Mouse (Mus musculus) heart, adult 9 months (tissue): ENCODE data around the gene Brd3os.
A peak's percentile ranks its signal among the peaks of the same experiment; 100 is the strongest.

Experiments used
- DNase-seq, 2 experiments: peaks; one replicate each; pipeline ENCODE4 v3.0.0; 2022; ENCODE audit warnings: low spot score in 2 of 2

Brd3os gene

DNA sequence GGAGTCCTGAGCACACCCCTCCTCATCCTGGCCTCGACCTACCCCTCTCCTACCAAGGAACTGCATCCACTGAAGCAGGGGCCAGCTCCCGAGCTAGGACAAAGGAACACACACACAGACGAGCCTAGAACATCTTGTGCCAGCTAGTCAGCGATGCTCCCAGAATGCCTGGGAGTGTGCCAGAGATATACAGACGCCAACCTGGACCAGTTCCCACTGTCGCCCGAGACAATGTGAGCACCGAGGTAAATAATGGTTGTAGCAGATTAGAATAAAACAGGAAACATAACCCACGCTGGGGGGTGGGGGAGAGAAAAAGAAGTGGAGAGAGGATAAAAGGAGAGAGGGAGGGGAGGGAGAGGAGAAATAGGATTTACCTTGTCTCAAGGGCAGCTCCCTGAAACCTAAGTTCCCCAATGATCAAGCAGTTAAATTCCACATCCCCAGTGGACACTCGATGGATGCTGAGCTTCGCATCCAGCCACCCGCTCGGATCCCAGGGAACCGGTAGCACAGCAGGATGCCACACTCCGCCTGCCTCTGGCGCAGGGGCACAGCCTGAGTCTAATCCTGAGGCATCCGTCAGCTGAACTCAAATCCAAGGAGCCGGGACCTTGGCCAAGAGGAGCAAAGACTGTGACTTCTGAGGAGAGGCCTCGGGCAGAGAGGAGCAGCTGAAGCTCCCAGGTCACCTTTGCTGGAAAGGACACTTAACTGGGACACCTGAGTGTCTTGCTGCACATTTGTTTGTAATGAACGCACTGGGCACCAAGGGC is 20.6 kb upstream of the Brd3os start:
- DNase-seq, result peak in 1 of 2 experiments; percentile 61

- DNase-seq, result peak; percentile 68 to 82
These were observed 18.5 kb upstream of the Brd3os start for GRCm38 (mm10) chr2:27423596-27423995.

DNA sequence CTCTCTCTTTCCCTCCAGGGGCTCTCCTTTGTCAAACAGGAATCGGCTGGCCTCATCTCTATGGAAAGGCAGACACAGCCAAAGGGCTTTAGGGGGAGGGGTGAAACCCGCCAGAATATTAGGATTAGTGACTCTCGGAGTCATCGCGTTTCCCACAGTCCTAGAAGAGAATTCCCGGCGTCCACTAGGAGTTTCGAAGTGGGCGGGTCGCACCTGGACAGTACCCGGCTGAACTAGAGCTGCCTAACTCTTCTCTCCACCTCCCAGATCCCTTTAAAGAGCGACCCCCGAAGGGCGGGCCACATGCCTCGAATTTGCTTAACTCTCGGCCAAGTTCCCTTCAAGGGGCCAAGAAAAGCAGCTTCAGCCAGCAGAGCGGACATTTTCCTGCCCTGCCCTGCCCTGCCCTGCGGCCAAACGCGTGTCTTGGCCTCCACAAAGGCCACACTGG is 16.9 kb upstream of the Brd3os start:
- no peak for DNase-seq

GRCm38 (mm10) chr2:27425751-27426405 is 16.2 kb upstream of the Brd3os start:
- DNase-seq, result peak in 1 of 2 experiments; percentile 54

DNA sequence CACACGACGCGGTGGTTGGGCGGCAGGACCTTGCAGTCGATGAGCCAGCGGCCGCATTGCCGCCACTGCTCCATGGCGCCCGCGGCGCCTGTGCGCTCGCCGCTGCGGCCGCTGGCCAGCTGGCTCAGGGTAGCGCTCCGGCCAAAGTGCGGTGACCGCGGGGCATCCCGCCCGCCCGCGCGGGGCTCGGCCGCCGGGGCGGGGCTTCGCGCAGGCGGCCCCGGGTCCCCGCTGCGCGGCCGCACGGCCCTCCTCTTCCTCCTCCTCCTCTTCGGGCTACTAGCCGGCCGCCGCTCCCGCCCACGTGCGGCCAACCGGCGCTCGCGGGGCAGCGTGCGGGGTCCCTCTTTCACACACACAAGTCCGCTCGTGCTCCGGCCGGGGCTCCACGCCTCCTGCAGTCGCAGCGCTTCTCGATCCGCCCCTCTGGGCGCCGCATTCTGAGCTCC is 15.7 kb upstream of the Brd3os start:
- DNase-seq, result no peak

GRCm38 (mm10) chr2:27426855-27427457 is 15.2 kb upstream of the Brd3os start, which contains the start of gene Vav2:
Gene Vav2 (minus strand): TSS chr2:27427033.
- DNase-seq, result peak; percentile 90 to 92

GRCm38 (mm10) chr2:27428071-27428470 is 14.1 kb upstream of the Brd3os start:
- peak; percentile 71 to 83 for DNase-seq

DNA sequence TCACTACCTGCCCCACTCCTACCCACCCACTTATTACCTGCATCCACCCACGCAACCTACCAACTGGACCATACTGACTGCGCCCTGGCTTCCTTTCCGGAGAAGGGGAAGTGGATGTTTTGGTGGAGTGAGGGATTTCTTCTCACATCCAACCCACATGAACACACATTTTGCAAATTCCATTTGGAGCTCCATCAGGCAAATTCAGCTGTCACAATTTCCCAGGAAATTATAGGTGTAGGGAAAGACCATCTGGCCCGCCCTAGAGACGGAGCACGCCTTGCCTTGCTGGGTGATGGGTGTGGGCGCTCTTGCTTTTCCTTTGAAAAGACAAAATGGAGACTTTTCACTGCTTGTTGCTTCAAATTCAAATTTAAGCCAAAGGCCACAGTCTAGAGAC is 11.5 kb upstream of the Brd3os start:
- no peak for DNase-seq

DNA sequence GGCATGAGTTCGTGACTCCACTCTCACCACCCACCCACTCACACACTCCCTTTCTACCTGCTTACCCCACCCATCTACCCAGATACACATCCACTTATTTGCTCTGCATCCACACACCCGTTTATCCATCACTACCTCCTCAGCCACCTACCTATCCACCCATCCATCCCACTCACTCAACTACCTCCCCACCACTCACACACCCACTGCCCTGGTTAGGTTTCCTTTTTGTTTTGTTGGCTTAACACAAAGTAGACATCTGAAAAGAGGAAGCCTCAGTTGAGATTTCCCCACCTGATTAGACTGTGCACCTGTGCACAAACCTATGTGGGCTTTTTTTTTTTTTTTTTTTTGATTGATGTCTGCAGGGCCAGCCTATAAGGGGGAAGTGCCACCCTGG is 9.5 kb upstream of the Brd3os start:
- DNase-seq, result no peak

- DNase-seq, result no peak
These were observed 4.2 kb upstream of the Brd3os start for GRCm38 (mm10) chr2:27437876-27438275.

- no peak for DNase-seq
These were observed 3.8 kb upstream of the Brd3os start for GRCm38 (mm10) chr2:27438281-27438680.

DNA sequence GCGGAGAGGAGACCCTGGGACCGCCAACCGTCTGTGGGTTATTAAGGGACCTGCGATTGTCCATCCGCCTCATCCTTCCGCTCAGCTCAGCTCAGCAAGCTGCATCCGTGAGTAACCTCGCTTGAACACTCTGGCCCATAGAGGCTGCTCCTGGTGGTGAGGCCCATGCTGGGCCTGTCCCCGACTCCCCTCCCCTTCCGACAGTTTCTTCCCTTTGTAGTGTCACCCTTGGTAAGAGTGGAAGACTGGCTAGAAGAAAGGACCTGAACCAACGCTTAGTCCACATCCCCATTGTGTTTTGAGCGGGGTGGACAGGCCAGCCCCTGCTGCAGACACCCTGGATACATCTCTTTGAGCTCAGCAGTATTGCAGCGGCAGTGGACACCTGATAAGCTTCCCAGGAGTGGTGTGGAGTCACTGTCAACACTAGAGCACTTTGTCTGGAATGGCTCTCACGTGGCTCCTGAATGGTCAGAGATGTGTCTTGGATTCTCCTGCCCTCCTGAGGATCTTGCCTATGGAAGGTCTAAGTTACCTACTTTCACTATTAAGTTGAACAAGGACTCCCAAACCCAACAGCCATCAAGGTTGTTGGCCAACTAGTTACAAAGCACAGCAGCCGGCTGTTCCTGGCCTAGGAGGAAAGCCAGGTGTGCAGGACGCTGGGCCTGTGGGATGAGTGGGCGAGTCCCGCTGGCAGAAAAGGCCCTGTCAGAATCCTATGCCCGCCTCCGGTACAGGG is 755 bp downstream of the Brd3os start:
- DNase-seq, result no peak

DNA sequence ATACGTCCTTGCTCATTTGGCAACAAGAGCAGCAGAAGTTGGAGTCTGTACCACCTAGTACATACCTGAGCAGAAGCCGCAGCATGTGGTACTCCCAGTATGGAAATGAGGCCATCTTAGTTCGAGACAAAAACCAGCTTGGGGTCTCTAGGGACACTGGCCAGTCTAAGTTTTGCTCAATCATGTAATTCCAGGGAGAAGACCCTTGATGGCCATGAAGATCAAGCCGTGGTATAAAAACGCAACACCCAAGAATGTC is 1.3 kb downstream of the Brd3os start:
- no peak for DNase-seq

DNA sequence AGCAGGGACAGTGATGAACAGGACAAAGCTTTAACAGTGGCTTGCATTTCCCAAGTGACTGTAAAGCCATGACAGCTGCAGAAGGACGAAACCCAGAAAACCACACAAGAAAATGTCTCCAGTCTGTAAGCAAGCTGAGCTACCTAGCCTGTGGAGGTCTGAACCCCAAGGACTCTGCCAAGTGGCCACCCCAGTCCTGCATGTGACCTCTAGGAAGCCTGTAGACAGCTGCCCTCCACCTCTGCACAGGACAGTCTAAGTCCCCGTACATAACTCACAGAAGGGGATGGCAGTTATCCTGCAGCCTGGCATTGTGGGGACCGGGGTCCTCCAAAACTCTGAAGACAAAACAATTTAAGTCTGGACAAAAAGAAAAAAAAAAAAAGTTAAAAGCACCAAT is 3.8 kb downstream of the Brd3os start:
- no peak for DNase-seq

DNA sequence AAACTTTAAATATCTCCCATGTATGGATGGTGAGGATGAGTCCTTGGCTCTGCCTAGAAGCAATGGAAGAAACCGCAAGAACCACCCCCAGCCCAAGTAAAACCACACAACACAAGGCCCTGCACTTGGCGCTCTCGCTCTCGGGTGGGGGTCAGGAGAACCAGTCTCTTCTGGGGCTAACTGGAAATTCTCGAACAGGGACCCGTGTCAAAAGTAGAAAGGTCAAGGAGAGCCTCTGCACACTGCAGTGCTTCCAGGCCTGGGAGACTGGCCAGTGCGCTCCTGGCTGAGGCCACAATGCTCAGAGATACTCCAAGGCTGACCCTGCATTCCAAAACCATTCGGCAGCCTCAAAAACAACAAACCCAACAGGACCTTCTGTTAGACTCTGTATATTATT is 4.7 kb downstream of the Brd3os start:
- no peak for DNase-seq

DNA sequence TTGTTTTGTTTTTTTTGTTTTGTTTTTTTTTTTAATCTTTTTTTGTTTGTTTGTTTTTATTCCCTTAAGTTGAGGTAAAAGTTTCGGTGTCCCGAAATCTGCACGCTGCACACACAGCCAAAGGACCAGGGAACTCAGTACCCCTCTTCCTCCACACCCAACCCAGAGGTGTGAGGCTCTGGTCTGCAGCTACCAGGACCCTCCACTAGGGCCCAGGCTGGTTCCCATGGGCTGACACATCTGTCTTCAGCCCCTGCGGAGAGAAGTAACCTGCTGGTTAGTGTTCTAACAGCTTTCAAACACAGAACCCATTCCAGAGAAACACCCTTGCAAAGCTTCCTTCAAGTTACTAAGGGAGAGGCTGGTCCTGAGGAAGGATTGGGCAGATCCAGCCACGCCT is 5.7 kb downstream of the Brd3os start:
- DNase-seq, result no peak

DNA sequence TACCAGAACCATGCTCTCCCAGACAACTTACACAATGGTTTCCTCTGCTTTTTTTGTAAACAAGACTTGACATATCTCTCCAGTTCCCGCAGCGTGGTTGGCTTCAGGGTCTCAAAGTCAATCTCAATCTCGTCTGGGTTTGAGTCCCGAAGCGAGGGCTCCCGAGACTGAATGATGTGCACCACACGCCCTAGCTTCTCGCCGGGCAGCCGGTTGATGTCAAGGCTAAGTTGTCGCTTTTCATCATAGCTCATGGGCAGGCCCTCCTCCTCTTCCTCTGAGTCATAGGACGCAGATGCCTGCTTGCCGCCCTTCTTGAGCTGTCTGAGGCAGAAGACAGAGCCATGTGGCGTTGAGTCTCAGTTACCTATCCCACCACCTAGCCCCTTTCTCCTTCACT is 8.1 kb downstream of the Brd3os start:
- DNase-seq, result no peak

DNA sequence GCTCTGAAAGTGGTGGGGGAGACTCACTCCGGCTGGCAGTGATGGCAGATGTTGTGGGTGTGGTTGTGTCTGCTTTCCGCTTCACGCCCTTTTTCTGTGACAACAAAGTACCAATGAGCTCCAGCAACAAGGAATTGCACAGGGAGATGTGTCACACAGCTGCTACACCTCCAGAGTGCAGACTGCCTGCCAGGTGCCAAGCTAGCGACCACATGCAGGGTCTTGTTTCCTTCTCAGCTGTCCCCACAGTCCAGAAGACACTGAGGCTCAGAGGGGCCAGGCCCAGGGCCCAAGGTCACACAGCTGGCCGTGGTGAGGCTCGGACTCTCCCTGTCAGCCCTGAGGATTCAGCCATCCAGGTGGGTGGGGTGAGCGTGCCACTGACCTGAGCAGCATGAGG is 17.6 kb downstream of the Brd3os start:
- DNase-seq, result no peak

GRCm38 (mm10) chr2:27460163-27460562 is 18.0 kb downstream of the Brd3os start:
- no peak for DNase-seq

DNA sequence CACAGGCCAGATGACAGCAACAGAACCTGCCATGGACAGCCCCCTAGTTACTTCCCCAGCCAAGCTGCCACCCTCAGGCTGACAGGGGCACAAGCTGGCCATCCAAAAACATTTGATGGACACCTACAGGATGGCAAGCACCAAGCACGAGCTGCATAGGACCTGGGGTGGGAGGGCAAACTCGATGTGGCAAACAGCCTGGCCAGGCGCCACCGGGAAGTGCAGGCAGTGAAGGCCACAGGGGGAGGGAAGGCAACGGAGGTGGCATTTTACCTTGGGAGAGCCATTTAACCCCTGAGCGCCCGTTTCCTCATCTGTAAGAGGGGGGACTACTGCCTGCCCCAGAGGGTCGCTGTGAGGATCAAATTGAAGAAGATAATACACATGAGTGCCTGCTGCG is 18.5 kb downstream of the Brd3os start:
- DNase-seq, result no peak

DNA sequence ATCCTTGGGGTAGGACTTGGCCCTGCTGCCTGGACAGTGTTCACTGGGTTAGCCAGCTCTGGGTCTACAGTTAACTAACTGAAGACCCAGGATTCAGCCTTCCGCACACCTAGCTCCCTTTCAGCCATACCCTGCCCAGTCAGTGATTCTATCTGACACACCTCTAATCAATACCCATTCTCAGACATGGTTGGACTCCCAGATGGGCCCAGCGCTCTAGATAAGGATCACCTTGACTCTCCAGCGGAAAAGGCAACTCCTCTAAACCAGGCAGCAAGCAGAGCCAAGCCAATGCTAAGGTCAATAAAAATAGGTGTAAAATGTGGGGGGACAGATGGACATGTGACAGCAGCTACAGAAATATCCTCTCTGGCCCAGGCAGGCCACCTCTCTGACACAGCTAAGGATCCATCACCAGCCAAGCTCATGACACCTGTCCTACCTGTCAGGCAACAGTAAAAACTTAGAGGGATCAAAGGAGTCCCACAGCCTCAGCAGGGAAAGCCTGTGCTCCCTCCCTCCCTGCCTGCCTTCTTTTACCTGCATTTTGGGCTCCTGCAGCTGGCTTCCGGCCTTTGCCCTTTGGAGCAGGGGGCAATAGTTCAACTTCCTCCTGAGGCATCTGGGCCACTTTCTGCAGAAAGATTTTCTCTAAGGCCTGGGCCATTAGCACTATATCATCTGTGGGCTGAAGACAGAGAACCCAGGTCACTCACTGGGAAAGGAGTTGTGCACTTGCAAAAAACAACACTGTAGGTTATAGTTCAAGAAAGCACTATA is 19.9 kb downstream of the Brd3os start:
- DNase-seq, result no peak

- DNase-seq, result no peak
These were observed 20.8 kb downstream of the Brd3os start for GRCm38 (mm10) chr2:27462901-27463300.
